Mouse (Mus musculus): ENCODE measurements around the gene Fmo6.

The Fmo6 gene

GRCm38 (mm10) chr1:162937415-162937814 is at the start of gene Fmo6:
Gene Fmo6 (minus strand): TSS chr1:162937515.
- DNase-seq (ENCODE audit: low spot score in 2 of 2) = no peak

GRCm38 (mm10) chr1:162986777-162987176 is 49.5 kb upstream of the Fmo6 start:
- no peak for DNase-seq (ENCODE audit: low spot score in 2 of 2)

GRCm38 (mm10) chr1:162986121-162986748 is 48.9 kb upstream of the Fmo6 start:
- DNase-seq (ENCODE audit: low spot score in 2 of 2) = no peak

GRCm38 (mm10) chr1:162984428-162984827 is 47.1 kb upstream of the Fmo6 start, which contains the start of gene Fmo3:
Gene Fmo3 (minus strand): TSS chr1:162984528.
- no peak for DNase-seq (ENCODE audit: low spot score in 2 of 2)

GRCm38 (mm10) chr1:162963556-162963955 is 26.2 kb upstream of the Fmo6 start:
- DNase-seq (ENCODE audit: low spot score in 2 of 2) = no peak

GRCm38 (mm10) chr1:162957422-162957821 is 20.1 kb upstream of the Fmo6 start:
- no peak for DNase-seq (ENCODE audit: low spot score in 2 of 2)

- DNase-seq (ENCODE audit: low spot score in 2 of 2) = no peak
Observed at GRCm38 (mm10) chr1:162953079-162953478, 15.8 kb upstream of the Fmo6 start.

GRCm38 (mm10) chr1:162949763-162950162 is 12.4 kb upstream of the Fmo6 start:
- DNase-seq (ENCODE audit: low spot score in 2 of 2) = no peak

- no peak for DNase-seq (ENCODE audit: low spot score in 2 of 2)
Observed at GRCm38 (mm10) chr1:162947934-162948333, 10.6 kb upstream of the Fmo6 start.

- DNase-seq (ENCODE audit: low spot score in 2 of 2) = no peak
Observed at GRCm38 (mm10) chr1:162946837-162947558, 9.7 kb upstream of the Fmo6 start.

GRCm38 (mm10) chr1:162943700-162944099 is 6.4 kb upstream of the Fmo6 start:
- DNase-seq (ENCODE audit: low spot score in 2 of 2) = no peak

- no peak for DNase-seq (ENCODE audit: low spot score in 2 of 2)
Observed at GRCm38 (mm10) chr1:162938696-162939351, 1.5 kb upstream of the Fmo6 start.

- no peak for DNase-seq (ENCODE audit: low spot score in 2 of 2)
Observed at GRCm38 (mm10) chr1:162937970-162938695, 818 bp upstream of the Fmo6 start.

GRCm38 (mm10) chr1:162934374-162935012 is 2.8 kb downstream of the Fmo6 start:
- no peak for DNase-seq (ENCODE audit: low spot score in 2 of 2)

GRCm38 (mm10) chr1:162932386-162932785 is 4.9 kb downstream of the Fmo6 start:
- DNase-seq (ENCODE audit: low spot score in 2 of 2) = no peak

- DNase-seq (ENCODE audit: low spot score in 2 of 2) = no peak
Observed at GRCm38 (mm10) chr1:162931880-162932279, 5.4 kb downstream of the Fmo6 start.

- no peak for DNase-seq (ENCODE audit: low spot score in 2 of 2)
Observed at GRCm38 (mm10) chr1:162931310-162931875, 5.9 kb downstream of the Fmo6 start.

- no peak for DNase-seq (ENCODE audit: low spot score in 2 of 2)
Observed at GRCm38 (mm10) chr1:162930631-162931030, 6.7 kb downstream of the Fmo6 start.

GRCm38 (mm10) chr1:162929146-162929545 is 8.2 kb downstream of the Fmo6 start:
- DNase-seq (ENCODE audit: low spot score in 2 of 2) = no peak

- DNase-seq (ENCODE audit: low spot score in 2 of 2) = no peak
Observed at GRCm38 (mm10) chr1:162925121-162925520, 12.2 kb downstream of the Fmo6 start.

- no peak for DNase-seq (ENCODE audit: low spot score in 2 of 2)
Observed at GRCm38 (mm10) chr1:162916661-162917060, 20.7 kb downstream of the Fmo6 start.

All from spleen, postnatal 14 days (tissue).